Mouse (Mus musculus) heart, postnatal 0 days (tissue): ENCODE data around the gene Clp1. TPM values are rescaled to one million over a fixed set of nuclear protein-coding genes. Genes with fewer than 3 reads are reported as not detected.

ENCODE experiments used
- ATAC-seq: fragments of 200-750 bp; cut with Nextera tagmentation; 2 replicates; pipeline ENCODE4 v1.8.0; 2017; ENCODE audit warnings: low read depth, moderate number of reproducible peaks, moderate library complexity; ENCODE audit not compliant: insufficient read depth
- DNase-seq: peaks from one replicate; pipeline ENCODE4 v3.0.0-alpha.2; 2016; ENCODE audit warnings: low spot score
- H3K27ac ChIP-seq: fragments of 300-500 bp; sonication (generic); 2 replicates; pipeline ENCODE4 v1.5.1; 2014; ENCODE audit warnings: low read depth, mild to moderate bottlenecking
- H3K27me3 ChIP-seq: fragments of 300-500 bp; sonication (generic); 2 replicates; pipeline ENCODE4 v1.6.1; 2014; ENCODE audit warnings: low read length, mixed read lengths; ENCODE audit not compliant: control insufficient read depth, insufficient read depth
- H3K36me3 ChIP-seq: fragments of 300-500 bp; sonication (generic); replicated peaks from 2 replicates; pipeline ENCODE4 v1.6.1; 2014; ENCODE audit warnings: low read length, mixed read lengths; ENCODE audit not compliant: control insufficient read depth, insufficient read depth
- H3K4me1 ChIP-seq: fragments of 300-500 bp; sonication (generic); 2 replicates; pipeline ENCODE4 v1.6.1; 2014; ENCODE audit warnings: antibody characterized with exemption; ENCODE audit not compliant: control insufficient read depth, insufficient read depth
- H3K4me2 ChIP-seq: fragments of 300-500 bp; sonication (generic); 2 replicates; pipeline ENCODE4 v1.6.1; 2014; ENCODE audit warnings: low read depth, mild to moderate bottlenecking, low read length, moderate library complexity
- H3K4me3 ChIP-seq: fragments of 300-500 bp; sonication (generic); 2 replicates; pipeline ENCODE4 v1.5.1; 2014; ENCODE audit warnings: low read depth, low read length
- H3K9ac ChIP-seq: fragments of 300-500 bp; sonication (generic); replicated peaks from 2 replicates; pipeline ENCODE4 v1.6.1; 2014; ENCODE audit warnings: low read depth, low read length, mixed read lengths
- H3K9me3 ChIP-seq: fragments of 300-500 bp; sonication (generic); replicated peaks from 2 replicates; pipeline ENCODE4 v1.6.1; 2016; ENCODE audit warnings: low read length; ENCODE audit not compliant: control insufficient read depth
- CTCF ChIP-seq: IDR thresholded peaks from 2 replicates; pipeline ENCODE4 v1.5.1; 2016; ENCODE audit warnings: antibody characterized with exemption, control low read depth, low read depth
- EP300 ChIP-seq: IDR thresholded peaks from 2 replicates; pipeline ENCODE4 v1.6.1; 2016; ENCODE audit warnings: antibody characterized with exemption, low read depth
- WGBS: fragments of 180-500 bp; shearing (Covaris S2); extraction: QIAGEN DNeasy Blood & Tissue Kit; methylation state at CpG from one replicate; pipeline ENCODE4 v1.1.7; 2014; 5-methylcytosine and 5-hydroxymethylcytosine counted together
- polyA plus RNA-seq: library from polyadenylated mRNA; unstranded; fragments of >200 nt; fragmentation: Nextera tagmentation; extraction: Ambion mirVana; gene quantifications from 2 replicates; pipeline ENCODE4 v1.2.1, GENCODE M21; 2015
- total RNA-seq: library from RNA; depleted of rRNA; stranded (reverse); fragments of >200 nt; gene quantifications from 2 replicates; pipeline ENCODE4 v1.2.3, GENCODE M21; 2014; ENCODE audit warnings: low replicate concordance

Gene Clp1
- total and polyA plus RNA-seq, 2 experiments from 2014 or later, result 5.2 to 10.5 TPM

GRCm38 (mm10) chr2:84705295-84705694 lies 21.9 kb downstream of the Clp1 start:
- Histone ChIP-seq H3K36me3 (peaks cover 50% of the 10 kb centered on the region), H3K9ac (no peak overlapping the region), H3K27ac (no peak overlapping the region), H3K9me3 (no peaks in the 10 kb centered on the region), H3K27me3 (no peaks in the 10 kb centered on the region), H3K4me3 (no peak overlapping the region), H3K4me1 (no peaks in the 10 kb centered on the region), H3K4me2 (no peak overlapping the region)
- 94% methylated on average over 1 of the region's 1 CpGs for WGBS
- no peak for ATAC-seq
- TF ChIP-seq EP300 (no peak), CTCF (no peak)
- DNase-seq, result no peak

GRCm38 (mm10) chr2:84704329-84704728 lies 22.8 kb downstream of the Clp1 start:
- ATAC-seq, result no peak
- Histone ChIP-seq H3K36me3 (peaks cover 43% of the 10 kb centered on the region), H3K9ac (no peak overlapping the region), H3K27ac (no peak overlapping the region), H3K4me1 (no peaks in the 10 kb centered on the region), H3K4me2 (no peak overlapping the region), H3K9me3 (no peaks in the 10 kb centered on the region), H3K4me3 (no peak overlapping the region), H3K27me3 (no peaks in the 10 kb centered on the region)
- TF ChIP-seq CTCF (no peak), EP300 (no peak)
- 63% methylated on average over 5 of the region's 5 CpGs for WGBS
- no peak for DNase-seq

GRCm38 (mm10) chr2:84703497-84703896 lies 23.7 kb downstream of the Clp1 start:
- Histone ChIP-seq H3K27me3 (no peaks in the 10 kb centered on the region), H3K4me2 (no peak overlapping the region), H3K36me3 (peaks cover 43% of the 10 kb centered on the region), H3K27ac (no peak overlapping the region), H3K9me3 (no peaks in the 10 kb centered on the region), H3K4me1 (no peaks in the 10 kb centered on the region), H3K9ac (no peak overlapping the region), H3K4me3 (no peak overlapping the region)
- DNase-seq (no peak), ATAC-seq (no peak)
- TF ChIP-seq CTCF (no peak), EP300 (no peak)
- 74% methylated on average over 1 of the region's 1 CpGs for whole genome bisulfite sequencing

- 77% methylated on average over 5 of the region's 5 CpGs for WGBS
- TF ChIP-seq CTCF (no peak), EP300 (no peak)
- H3K9ac ChIP-seq, result no peak overlapping the region
- no peaks in the 10 kb centered on the region for H3K9me3 ChIP-seq
- H3K4me3 ChIP-seq, result no peak overlapping the region
- DNase-seq, result no peak
- no peaks in the 10 kb centered on the region for H3K27me3 ChIP-seq
- H3K4me1 ChIP-seq, result no peaks in the 10 kb centered on the region
- peaks cover 69% of the 10 kb centered on the region for H3K36me3 ChIP-seq
- ATAC-seq, result no peak
- H3K27ac ChIP-seq, result no peak overlapping the region
- H3K4me2 ChIP-seq, result no peak overlapping the region
These were observed 32.0 kb downstream of the Clp1 start for GRCm38 (mm10) chr2:84695007-84695695.

- DNase-seq (no peak), ATAC-seq (no peak)
- Histone ChIP-seq H3K4me2 (no peak overlapping the region), H3K9me3 (no peaks in the 10 kb centered on the region), H3K36me3 (peaks cover 90% of the 10 kb centered on the region), H3K9ac (no peak overlapping the region), H3K27me3 (no peaks in the 10 kb centered on the region), H3K27ac (no peak overlapping the region), H3K4me3 (no peak overlapping the region), H3K4me1 (no peaks in the 10 kb centered on the region)
- TF ChIP-seq CTCF, result no peak
- TF ChIP-seq EP300, result no peak
- 78% methylated on average over 12 of the region's 12 CpGs for WGBS
These were observed 37.1 kb downstream of the Clp1 start for GRCm38 (mm10) chr2:84690050-84690449.
